Mouse (Mus musculus): ENCODE results near the gene Cct5. TPM values are rescaled to one million over a fixed set of nuclear protein-coding genes. Genes with fewer than 3 reads are reported as not detected.
A peak's percentile ranks its signal among the peaks of the same experiment; 100 is the strongest.

Cct5 gene
- total and polyA plus RNA-seq, 3 experiments: 64.3 to 146 (median 131) TPM

DNA sequence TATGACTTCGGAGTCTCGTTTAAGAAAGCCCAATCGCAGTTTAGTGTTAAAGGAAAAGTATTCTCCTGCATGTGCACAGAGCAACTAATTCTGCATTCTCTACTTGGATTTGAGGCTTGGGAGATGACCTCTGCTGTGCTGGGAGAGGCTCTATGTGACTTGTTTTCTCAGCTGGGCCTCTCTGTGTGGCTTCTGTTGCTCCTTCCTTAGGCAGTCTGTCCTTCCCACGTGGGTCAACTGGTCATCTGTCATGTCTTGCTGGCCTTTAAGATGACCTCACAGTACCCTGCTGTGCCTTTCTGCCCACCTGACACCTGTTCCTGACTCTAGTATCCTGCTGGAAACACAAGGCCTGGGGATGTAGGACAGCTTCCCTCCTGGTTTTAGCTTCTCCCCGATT lies 25.5 kb downstream of the Cct5 start:
- Histone ChIP-seq H3K27me3 (ENCODE audit: control insufficient read depth, insufficient read depth, low read length) (no peaks in the 10 kb centered on the region), H3K4me1 (ENCODE audit: control insufficient read depth, insufficient read depth, low read length) (peaks cover 5% of the 10 kb centered on the region), H3K36me3 (ENCODE audit: control insufficient read depth, insufficient read depth, low read length) (no peaks in the 10 kb centered on the region), H3K4me3 (no peak overlapping the region), H3K79me2 (replicated peaks; ENCODE audit: control insufficient read depth, insufficient read depth, low read length) (no peaks in the 10 kb centered on the region; the same call in 1 of the 2 replicates), H3K27ac (no peak overlapping the region), H3K9ac (ENCODE audit: low read depth, low read length) (no peak overlapping the region)
- intact Hi-C loops (cut with DNase I): no loop called here
- TF ChIP-seq EP300 (IDR thresholded peaks at IDR 0.05; ENCODE audit: insufficient read depth, low read depth, low read length): no peak
- no peak for TF ChIP-seq POLR2A (IDR thresholded peaks at IDR 0.05; ENCODE audit: insufficient read depth, low read depth, low read length)
- TF ChIP-seq CTCF (IDR thresholded peaks at IDR 0.05): no peak
- DNase-seq: no peak
- WGBS: 74% methylated on average over 5 of the region's 5 CpGs

DNA sequence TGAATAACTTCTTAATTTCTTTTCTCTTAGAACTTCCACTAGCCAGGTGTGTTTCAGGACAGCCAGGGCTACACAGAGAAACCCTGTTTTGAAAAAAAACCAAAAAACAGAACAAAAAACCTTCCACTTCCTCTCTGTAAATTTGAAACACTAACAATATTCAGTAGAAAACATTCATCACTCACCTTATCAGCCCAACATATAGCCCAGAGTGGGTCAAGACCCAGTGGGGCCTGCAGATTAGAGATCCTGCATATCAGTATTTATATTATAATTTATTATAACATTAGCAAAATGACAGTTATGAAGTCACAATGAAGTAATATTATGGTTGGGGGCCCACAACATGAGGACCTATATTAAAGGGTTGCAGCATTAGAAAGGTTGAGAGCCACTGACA lies 27.9 kb downstream of the Cct5 start:
- intact Hi-C loops (cut with DNase I): no loop called here
- Histone ChIP-seq H3K4me3 (no peak overlapping the region), H3K27ac (no peak overlapping the region), H3K27me3 (ENCODE audit: control insufficient read depth, insufficient read depth, low read length) (no peaks in the 10 kb centered on the region), H3K9ac (ENCODE audit: low read depth, low read length) (no peak overlapping the region), H3K36me3 (ENCODE audit: control insufficient read depth, insufficient read depth, low read length) (no peaks in the 10 kb centered on the region), H3K79me2 (replicated peaks; ENCODE audit: control insufficient read depth, insufficient read depth, low read length) (no peaks in the 10 kb centered on the region; the same call in 1 of the 2 replicates), H3K4me1 (ENCODE audit: control insufficient read depth, insufficient read depth, low read length) (peaks cover 8% of the 10 kb centered on the region)
- DNase-seq: no peak
- no peak for TF ChIP-seq POLR2A (IDR thresholded peaks at IDR 0.05; ENCODE audit: insufficient read depth, low read depth, low read length)
- no peak for TF ChIP-seq CTCF (IDR thresholded peaks at IDR 0.05)
- no peak for TF ChIP-seq EP300 (IDR thresholded peaks at IDR 0.05; ENCODE audit: insufficient read depth, low read depth, low read length)

DNA sequence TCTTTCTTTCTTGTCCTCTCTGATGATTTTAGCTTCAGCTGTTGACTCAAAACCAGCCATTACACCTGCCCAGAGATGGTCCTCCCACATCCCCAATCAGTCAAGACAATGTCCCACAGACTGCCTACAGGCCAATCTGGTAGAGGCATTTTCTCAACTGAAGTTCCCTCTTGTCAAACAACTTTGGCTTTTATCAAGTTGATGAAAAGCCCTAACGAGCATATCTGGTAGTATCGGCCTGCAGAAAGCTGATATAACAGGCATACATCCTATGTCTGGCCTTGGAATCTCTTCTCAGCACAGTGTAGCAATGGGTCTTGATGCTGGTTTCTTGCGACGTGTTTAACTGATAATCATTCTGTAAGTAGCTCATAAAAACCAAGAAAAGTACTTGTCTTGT lies 28.3 kb downstream of the Cct5 start:
- Histone ChIP-seq H3K4me3 (no peak overlapping the region), H3K9ac (ENCODE audit: low read depth, low read length) (no peak overlapping the region), H3K27ac (no peak overlapping the region), H3K4me1 (ENCODE audit: control insufficient read depth, insufficient read depth, low read length) (peaks cover 8% of the 10 kb centered on the region), H3K79me2 (replicated peaks; ENCODE audit: control insufficient read depth, insufficient read depth, low read length) (no peaks in the 10 kb centered on the region; the same call in 1 of the 2 replicates), H3K27me3 (ENCODE audit: control insufficient read depth, insufficient read depth, low read length) (no peaks in the 10 kb centered on the region), H3K36me3 (ENCODE audit: control insufficient read depth, insufficient read depth, low read length) (no peaks in the 10 kb centered on the region)
- 79% methylated on average over 4 of the region's 4 CpGs for WGBS
- TF ChIP-seq EP300 (IDR thresholded peaks at IDR 0.05; ENCODE audit: insufficient read depth, low read depth, low read length): no peak
- no peak for TF ChIP-seq CTCF (IDR thresholded peaks at IDR 0.05)
- TF ChIP-seq POLR2A (IDR thresholded peaks at IDR 0.05; ENCODE audit: insufficient read depth, low read depth, low read length): no peak
- DNase-seq: no peak
- intact Hi-C loops (cut with DNase I): no loop called here

DNA sequence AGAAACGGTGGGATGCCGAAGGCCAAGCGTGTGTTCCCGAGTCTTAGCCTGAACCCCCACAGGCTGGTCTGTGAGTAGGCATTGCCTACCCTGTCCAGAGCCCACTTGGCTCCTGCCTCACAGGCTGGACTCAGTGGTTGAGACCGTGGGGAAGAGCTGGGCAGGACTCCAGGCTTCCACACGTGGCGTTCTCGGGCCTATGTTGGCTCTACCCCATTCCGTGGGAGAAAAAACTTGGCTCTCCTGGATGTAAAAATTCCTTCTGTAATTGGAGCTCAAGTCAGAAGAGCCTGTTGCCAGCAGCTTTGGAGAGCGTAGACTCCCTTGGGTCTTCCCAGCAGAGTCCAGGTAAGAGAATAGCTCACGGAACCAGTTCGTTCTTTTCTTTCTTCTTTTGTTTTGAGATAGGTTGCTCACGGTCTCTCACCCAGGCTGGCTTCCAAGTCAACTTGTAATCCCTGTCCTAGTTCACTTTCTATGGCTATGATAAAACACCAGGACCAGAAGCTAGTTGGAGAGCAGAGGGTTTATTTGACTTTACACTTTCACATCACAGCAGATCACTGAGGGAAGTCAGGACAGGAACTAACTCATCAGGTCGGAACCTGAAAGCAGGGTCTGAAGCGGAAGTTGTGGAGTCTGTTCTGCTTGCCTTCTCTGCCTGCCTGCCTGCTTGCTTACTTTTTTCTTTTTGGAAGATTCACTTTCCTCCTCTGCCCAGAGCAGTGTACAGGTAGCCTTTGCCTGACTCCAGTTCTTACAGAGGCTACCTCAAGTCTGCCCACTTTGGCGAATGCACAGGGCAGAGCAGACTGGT lies 29.5 kb downstream of the Cct5 start:
- intact Hi-C loops (cut with DNase I): no loop called here
- H3K27me3 ChIP-seq (ENCODE audit: control insufficient read depth, insufficient read depth, low read length): no peaks in the 10 kb centered on the region
- no peak overlapping the region for H3K27ac ChIP-seq
- TF ChIP-seq EP300 (IDR thresholded peaks at IDR 0.05; ENCODE audit: insufficient read depth, low read depth, low read length) (no peak), CTCF (IDR thresholded peaks at IDR 0.05) (no peak), POLR2A (IDR thresholded peaks at IDR 0.05; ENCODE audit: insufficient read depth, low read depth, low read length) (no peak)
- no peak overlapping the region for H3K4me3 ChIP-seq
- no peaks in the 10 kb centered on the region for H3K79me2 ChIP-seq (replicated peaks; ENCODE audit: control insufficient read depth, insufficient read depth, low read length)
- H3K9ac ChIP-seq (ENCODE audit: low read depth, low read length): no peak overlapping the region
- WGBS: 61% methylated on average over 16 of the region's 16 CpGs
- DNase-seq: peak; percentile 35 to 56
- H3K4me1 ChIP-seq (ENCODE audit: control insufficient read depth, insufficient read depth, low read length): peaks cover 10% of the 10 kb centered on the region
- no peaks in the 10 kb centered on the region for H3K36me3 ChIP-seq (ENCODE audit: control insufficient read depth, insufficient read depth, low read length)

DNA sequence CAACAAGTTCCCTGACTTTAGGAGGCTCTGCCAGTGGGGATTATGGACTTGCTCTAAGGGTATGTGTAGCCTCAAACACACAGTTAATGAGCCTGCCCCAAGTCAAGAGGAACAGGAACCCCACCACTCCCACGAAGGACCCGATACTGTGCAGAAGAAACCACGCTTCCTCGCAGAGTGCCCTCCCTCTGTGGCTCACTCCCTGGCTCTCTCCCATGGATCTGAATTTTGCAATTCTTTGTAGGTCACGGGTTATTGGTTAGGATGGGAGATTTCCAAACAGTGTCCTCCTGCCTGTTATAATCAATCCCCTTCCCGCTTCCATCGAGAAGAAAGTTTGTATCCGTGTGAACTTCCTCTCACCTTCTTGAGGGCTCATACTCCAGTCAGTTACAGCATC lies 30.6 kb downstream of the Cct5 start:
- H3K79me2 ChIP-seq (replicated peaks; ENCODE audit: control insufficient read depth, insufficient read depth, low read length): no peaks in the 10 kb centered on the region
- H3K9ac ChIP-seq (ENCODE audit: low read depth, low read length): no peak overlapping the region
- no peak overlapping the region for H3K27ac ChIP-seq

DNA sequence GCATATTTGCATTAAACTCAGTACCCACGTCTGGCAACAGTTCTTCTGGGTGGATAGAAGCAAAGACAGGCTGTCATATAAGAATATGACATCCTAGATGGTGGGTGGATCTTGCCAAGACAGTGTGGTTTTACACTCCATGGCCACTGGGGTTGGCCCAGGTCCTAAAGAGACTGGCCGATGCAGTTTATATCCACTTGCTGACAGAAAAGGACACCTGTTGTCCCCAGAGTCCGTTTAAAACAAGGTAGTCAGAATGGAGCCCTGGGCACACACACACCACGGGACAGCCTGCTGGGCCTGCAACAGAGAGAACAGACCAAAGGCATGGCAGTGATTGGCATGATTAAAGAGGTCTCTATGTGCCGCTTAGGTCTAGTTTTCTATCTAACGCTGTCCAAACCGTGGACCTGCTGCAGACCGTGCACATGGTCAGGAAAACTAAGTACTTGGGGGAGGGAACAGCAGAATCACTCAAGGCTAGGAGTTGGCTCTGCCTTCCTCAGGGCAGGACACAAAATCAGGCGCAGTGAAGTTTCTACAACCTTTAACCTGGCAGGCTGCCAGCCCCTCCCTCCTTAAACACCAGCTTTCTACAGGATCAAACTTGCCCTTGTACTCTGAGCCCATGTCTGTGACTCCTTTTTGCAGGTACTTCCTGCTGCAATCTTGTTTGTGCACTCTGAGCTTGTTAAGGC lies 32.1 kb downstream of the Cct5 start:
- no peaks in the 10 kb centered on the region for H3K79me2 ChIP-seq (replicated peaks; ENCODE audit: control insufficient read depth, insufficient read depth, low read length)
- WGBS: 35% methylated on average over 9 of the region's 9 CpGs
- H3K27me3 ChIP-seq (ENCODE audit: control insufficient read depth, insufficient read depth, low read length): no peaks in the 10 kb centered on the region
- TF ChIP-seq EP300 (IDR thresholded peaks at IDR 0.05; ENCODE audit: insufficient read depth, low read depth, low read length) (no peak), POLR2A (IDR thresholded peaks at IDR 0.05; ENCODE audit: insufficient read depth, low read depth, low read length) (no peak), CTCF (IDR thresholded peaks at IDR 0.05) (peak; percentile 30)
- peaks cover 10% of the 10 kb centered on the region for H3K4me1 ChIP-seq (ENCODE audit: control insufficient read depth, insufficient read depth, low read length)
- no peak overlapping the region for H3K27ac ChIP-seq
- H3K9ac ChIP-seq (ENCODE audit: low read depth, low read length): no peak overlapping the region
- peak in 1 of 2 experiments; percentile 20 for DNase-seq
- intact Hi-C loops (cut with DNase I): loop anchor here (5.0 kb wide), 1 partner anchor 37 kb away; the partner anchor contains the start of gene March6
- H3K4me3 ChIP-seq: no peak overlapping the region
- no peaks in the 10 kb centered on the region for H3K36me3 ChIP-seq (ENCODE audit: control insufficient read depth, insufficient read depth, low read length)

More for the DNA sequence above, 30.6 kb downstream of the Cct5 start:
- TF ChIP-seq CTCF (IDR thresholded peaks at IDR 0.05) (no peak), EP300 (IDR thresholded peaks at IDR 0.05; ENCODE audit: insufficient read depth, low read depth, low read length) (no peak), POLR2A (IDR thresholded peaks at IDR 0.05; ENCODE audit: insufficient read depth, low read depth, low read length) (no peak)
- H3K4me3 ChIP-seq: no peak overlapping the region
- H3K27me3 ChIP-seq (ENCODE audit: control insufficient read depth, insufficient read depth, low read length): no peaks in the 10 kb centered on the region
- intact Hi-C loops (cut with DNase I): no loop called here
- DNase-seq: no peak
- no peaks in the 10 kb centered on the region for H3K36me3 ChIP-seq (ENCODE audit: control insufficient read depth, insufficient read depth, low read length)
- WGBS: 80% methylated on average over 8 of the region's 8 CpGs
- H3K4me1 ChIP-seq (ENCODE audit: control insufficient read depth, insufficient read depth, low read length): peaks cover 10% of the 10 kb centered on the region

All from heart, adult 2 months (tissue).